Mouse (Mus musculus): ENCODE measurements at regions not wholly inside any gene's neighbourhood (a gene's known extent, or its start where the extent isn't known, plus 50 kb on each side); places are given as distances from the start of the nearest gene placed in this dataset.

DNA sequence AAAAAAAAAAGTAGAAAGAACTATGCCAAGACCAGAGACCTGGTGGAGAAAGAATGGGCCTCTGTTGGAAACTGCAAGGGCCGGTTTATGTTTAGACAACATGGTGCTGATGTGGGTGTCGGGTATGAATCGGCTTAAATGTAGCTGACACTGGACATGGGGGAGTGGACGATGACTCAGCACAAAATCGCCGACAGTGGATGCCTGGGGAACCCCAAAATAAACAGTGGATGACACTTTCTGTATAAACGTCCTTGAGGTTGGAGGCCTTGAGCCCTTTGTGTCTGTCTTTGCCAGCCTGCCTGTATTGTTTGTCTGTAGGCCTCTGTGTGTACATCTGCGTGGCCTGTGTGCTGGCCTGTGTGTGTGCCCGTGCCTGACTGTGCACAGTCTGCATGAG, 52.1 kb upstream of the Enah start:
- Histone ChIP-seq H3K4me1 (ENCODE audit: control insufficient read depth, insufficient read depth, low read length) (no peaks in the 10 kb centered on the region; the same call in 1 of the 2 replicates), H3K9me3 (ENCODE audit: control insufficient read depth, low read length) (no peaks in the 10 kb centered on the region), H3K9ac (ENCODE audit: low read depth, low read length, severe bottlenecking) (no peak overlapping the region), H3K27ac (replicated peaks; ENCODE audit: low read depth, low read length) (no peak overlapping the region), H3K27me3 (ENCODE audit: control insufficient read depth, insufficient read depth, low read length) (no peaks in the 10 kb centered on the region), H3K4me3 (replicated peaks; ENCODE audit: low read length) (no peak overlapping the region), H3K4me2 (replicated peaks; ENCODE audit: low read depth, low read length, severe bottlenecking) (no peak overlapping the region), H3K36me3 (ENCODE audit: control insufficient read depth, insufficient read depth, low read length) (no peaks in the 10 kb centered on the region)
- no peak for DNase-seq (ENCODE audit: low spot score)
- TF ChIP-seq POLR2A (IDR thresholded peaks at IDR 0.05; ENCODE audit: borderline replicate concordance, extremely low read depth, insufficient read depth, insufficient read length), result no peak
- no peak for ATAC-seq (ENCODE audit: low FRiP score, low read depth)
- WGBS, result 81% methylated on average over 9 of the region's 9 CpGs

GRCm38 (mm10) chr1:182073180-182073579, 51.4 kb upstream of the Srp9 start:
- WGBS, result 53% methylated on average over 6 of the region's 6 CpGs
- DNase-seq (ENCODE audit: low spot score) (peak; percentile 63), ATAC-seq (ENCODE audit: low FRiP score, low read depth) (no peak)
- Histone ChIP-seq H3K27ac (replicated peaks; ENCODE audit: low read depth, low read length) (no peak overlapping the region), H3K4me3 (replicated peaks; ENCODE audit: low read length) (no peak overlapping the region), H3K9me3 (ENCODE audit: control insufficient read depth, low read length) (peaks cover 2% of the 10 kb centered on the region; the same call in 1 of the 2 replicates), H3K27me3 (ENCODE audit: control insufficient read depth, insufficient read depth, low read length) (no peaks in the 10 kb centered on the region), H3K4me1 (ENCODE audit: control insufficient read depth, insufficient read depth, low read length) (no peaks in the 10 kb centered on the region; the same call in 1 of the 2 replicates), H3K9ac (ENCODE audit: low read depth, low read length, severe bottlenecking) (no peak overlapping the region), H3K36me3 (ENCODE audit: control insufficient read depth, insufficient read depth, low read length) (no peaks in the 10 kb centered on the region), H3K4me2 (replicated peaks; ENCODE audit: low read depth, low read length, severe bottlenecking) (no peak overlapping the region)
- TF ChIP-seq POLR2A (IDR thresholded peaks at IDR 0.05; ENCODE audit: borderline replicate concordance, extremely low read depth, insufficient read depth, insufficient read length), result no peak

GRCm38 (mm10) chr1:182074265-182074664, 50.3 kb upstream of the Srp9 start:
- no peaks in the 10 kb centered on the region; the same call in 1 of the 2 replicates for H3K4me1 ChIP-seq (ENCODE audit: control insufficient read depth, insufficient read depth, low read length)
- WGBS, result 70% methylated on average over 10 of the region's 10 CpGs
- no peak overlapping the region for H3K9ac ChIP-seq (ENCODE audit: low read depth, low read length, severe bottlenecking)
- no peaks in the 10 kb centered on the region for H3K27me3 ChIP-seq (ENCODE audit: control insufficient read depth, insufficient read depth, low read length)
- no peak overlapping the region for H3K4me2 ChIP-seq (replicated peaks; ENCODE audit: low read depth, low read length, severe bottlenecking)
- ATAC-seq (ENCODE audit: low FRiP score, low read depth) (peak; percentile 62; the same call in 1 of the 2 replicates), DNase-seq (ENCODE audit: low spot score) (peak; percentile 78)
- no peak for TF ChIP-seq POLR2A (IDR thresholded peaks at IDR 0.05; ENCODE audit: borderline replicate concordance, extremely low read depth, insufficient read depth, insufficient read length)
- peaks cover 4% of the 10 kb centered on the region; the same call in 1 of the 2 replicates for H3K9me3 ChIP-seq (ENCODE audit: control insufficient read depth, low read length)
- H3K27ac ChIP-seq (replicated peaks; ENCODE audit: low read depth, low read length), result no peak overlapping the region
- no peaks in the 10 kb centered on the region for H3K36me3 ChIP-seq (ENCODE audit: control insufficient read depth, insufficient read depth, low read length)
- no peak overlapping the region for H3K4me3 ChIP-seq (replicated peaks; ENCODE audit: low read length)
